Mouse (Mus musculus): ENCODE measurements around the gene Gm49661.

DNA sequence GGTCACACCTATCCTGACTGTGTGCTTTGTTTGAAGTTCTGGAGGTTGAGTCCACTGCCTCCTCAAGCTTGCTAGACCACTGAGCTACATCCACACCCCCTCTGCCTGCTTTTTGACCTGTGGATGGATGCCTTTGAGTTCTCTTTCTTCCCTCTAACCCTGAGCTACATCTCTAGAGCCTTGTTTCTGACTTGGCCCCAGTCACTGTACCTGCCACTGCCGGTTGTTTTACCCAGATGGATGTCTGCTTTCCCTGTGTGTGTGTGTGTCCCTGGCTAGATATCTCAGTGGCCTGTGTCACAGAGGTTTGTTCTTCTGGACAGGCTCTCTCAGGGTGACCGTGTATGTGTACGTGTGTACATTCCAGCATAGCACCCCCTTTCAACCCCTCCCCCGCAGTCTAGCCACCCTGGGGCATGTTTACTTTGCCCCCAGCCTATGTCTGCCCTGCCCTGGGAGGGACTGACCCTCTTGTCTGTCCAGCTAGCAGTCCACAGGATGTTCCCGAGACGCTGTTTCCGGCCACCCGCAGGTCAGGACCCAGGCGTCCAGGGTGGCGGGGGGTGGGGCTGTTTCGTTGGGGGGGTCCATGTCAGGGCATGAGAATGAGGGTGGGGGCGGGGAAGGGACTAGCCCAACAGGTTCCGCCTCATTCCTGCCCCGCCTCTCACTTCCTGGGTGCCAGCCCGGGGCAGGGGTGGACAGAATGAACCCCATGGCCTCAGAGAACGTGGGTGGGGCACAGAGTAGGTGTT lies 15.2 kb upstream of the Gm49661 start:
- TF ChIP-seq CTCF (conservative IDR thresholded peaks at IDR 0.05; ENCODE audit: insufficient read depth, insufficient read length, low read depth, low read length): no peak
- no peak for TF ChIP-seq POLR2A (IDR thresholded peaks at IDR 0.05; ENCODE audit: low read depth, low read length)
